Mouse (Mus musculus): Measurements from ENCODE around the gene Tmc5.

DNA sequence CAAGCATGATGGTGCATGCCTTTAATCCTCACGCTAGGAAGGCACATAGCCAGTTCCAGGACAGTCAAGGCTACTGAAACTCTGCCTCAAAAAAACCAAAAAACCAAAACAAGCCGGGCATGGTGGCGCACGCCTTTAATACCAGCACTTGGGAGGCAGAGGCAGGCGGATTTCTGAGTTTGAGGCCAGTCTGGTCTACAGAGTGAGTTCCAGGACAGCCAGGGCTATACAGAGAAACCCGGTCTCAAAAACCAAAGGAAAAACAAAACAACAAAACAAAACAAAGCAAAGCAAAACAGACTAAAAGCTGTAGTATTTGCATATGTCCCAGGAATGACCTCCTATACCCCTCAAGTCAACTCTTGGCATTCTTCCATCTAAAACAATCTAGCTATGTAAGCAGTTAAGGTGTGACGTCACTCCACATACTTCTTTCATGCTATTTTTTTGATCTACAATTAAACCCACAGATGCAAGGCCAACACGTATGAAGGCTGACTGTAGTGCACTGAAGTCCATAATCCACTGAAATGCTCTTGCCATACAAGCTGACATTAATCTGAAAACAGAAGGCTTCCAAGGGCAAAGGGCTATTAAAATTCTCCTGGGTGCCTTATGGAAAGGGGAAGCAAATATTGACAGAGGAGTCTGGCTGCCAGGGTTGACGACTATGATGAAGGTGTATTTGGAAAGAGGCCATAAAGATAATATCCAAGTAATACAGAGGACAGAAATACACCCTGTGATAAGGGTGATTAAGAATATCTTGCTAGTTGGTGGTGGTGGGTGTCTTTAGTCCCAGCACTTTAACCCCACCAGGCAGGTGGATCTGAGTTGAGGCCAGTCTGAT is 107.1 kb downstream of the Tmc5 start:
- TF ChIP-seq CTCF (IDR thresholded peaks at IDR 0.05; ENCODE audit: low read depth) = no peak
- TF ChIP-seq EP300 (IDR thresholded peaks at IDR 0.05; ENCODE audit: low read depth) = no peak

Data from heart, postnatal 0 days (tissue).